Mouse (Mus musculus) adrenal gland, postnatal 10 days (tissue): ENCODE results near the gene Mtx1. TPM values are rescaled to one million over a fixed set of nuclear protein-coding genes. Genes with fewer than 3 reads are reported as not detected.

Experiments used
- DNase-seq: peaks from one replicate; pipeline ENCODE4 v3.0.0; 2021; ENCODE audit warnings: mixed read lengths
- long read RNA-seq, 2 experiments: library from polyadenylated mRNA; stranded (forward); transcript quantifications; one replicate each; pipeline ENCODE4 v2.0.0; 2021
- total RNA-seq, 2 experiments: library from RNA; stranded (reverse); gene quantifications; 2 replicates each; pipeline ENCODE4 v1.2.3; 2021

Gene Mtx1
- total RNA-seq = 100 to 1,000 TPM; 176 to 198 TPM
- long read RNA-seq, experiment 1, transcript Mtx1-201 (8 exons, 1,617 nt) = major isoform, 92 of 127 reads
- long read RNA-seq, experiment 1, partial matches to known transcripts = 23 of 127 reads
- long read RNA-seq, experiment 1, other reads (novel, unspliced or antisense) = 9 of 127 reads
- long read RNA-seq, experiment 2, transcript Mtx1-201 (8 exons, 1,617 nt) = major isoform, 65 of 94 reads
- long read RNA-seq, experiment 2, partial matches to known transcripts = 19 of 94 reads
- long read RNA-seq, experiment 2, other reads (novel, unspliced or antisense) = 7 of 94 reads

DNA sequence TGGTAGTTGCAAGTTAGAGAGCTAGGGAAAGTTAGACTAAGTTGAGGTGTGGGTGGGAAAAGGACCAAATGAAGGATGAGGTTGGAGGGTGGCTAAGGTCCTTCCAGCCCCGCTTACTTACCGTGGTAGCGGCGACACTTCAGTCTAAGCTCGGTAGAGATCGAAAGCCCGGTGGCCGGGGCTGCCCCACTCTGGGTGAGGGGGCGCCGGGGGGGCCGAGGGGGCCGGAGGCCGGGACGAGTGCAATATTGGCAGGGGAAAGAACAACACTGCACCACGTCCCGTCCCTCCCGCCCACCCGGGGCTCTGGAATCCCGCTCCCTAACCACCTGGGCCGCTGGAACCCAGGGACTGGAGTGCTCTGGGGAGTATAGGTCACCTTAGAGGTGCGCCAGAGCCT, at the start of gene Mtx1:
Gene Mtx1, minus strand, starts transcription at position 189 of the 400 bp plus-strand sequence.
- no peak for DNase-seq

- no peak for DNase-seq
These were observed 49.2 kb upstream of the Mtx1 start for GRCm38 (mm10) chr3:89276061-89276460.

GRCm38 (mm10) chr3:89271760-89272159, 44.9 kb upstream of the Mtx1 start:
- DNase-seq = no peak

- DNase-seq = peak; percentile 67
These were observed 44.0 kb upstream of the Mtx1 start for GRCm38 (mm10) chr3:89270891-89271290.

DNA sequence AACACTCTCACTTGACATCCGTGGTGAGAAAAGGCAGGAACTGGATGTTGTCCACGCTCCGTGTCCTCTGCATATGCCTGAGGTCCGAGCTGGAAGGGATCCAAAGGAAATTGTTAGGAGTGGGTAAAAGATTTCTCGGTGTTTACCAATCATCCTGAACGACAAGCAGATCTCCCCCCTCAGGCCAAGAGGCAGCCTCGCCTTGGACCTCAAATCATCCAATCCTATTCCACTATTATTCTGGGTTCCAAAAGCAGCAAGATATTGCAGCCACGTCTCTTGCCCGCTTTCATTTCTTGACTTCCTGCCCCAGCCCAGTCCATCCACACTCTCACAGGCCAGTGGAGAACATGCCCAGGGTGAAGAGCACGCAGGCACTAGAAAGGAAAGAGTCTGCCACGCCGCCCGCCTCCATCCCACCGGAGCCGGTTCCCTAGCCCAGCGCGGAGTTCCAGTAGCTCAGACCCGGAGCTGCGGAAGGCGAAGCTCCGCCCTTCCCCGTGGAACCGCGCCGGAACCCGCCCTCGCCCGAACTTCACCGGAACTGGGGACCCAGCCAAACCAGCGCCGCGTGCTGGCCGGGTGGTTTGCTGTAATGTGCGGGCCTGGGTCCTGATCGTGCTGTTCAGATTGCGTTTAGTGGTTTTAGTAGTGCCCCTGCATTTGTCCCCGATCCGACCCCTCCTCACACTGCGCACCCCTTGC, 43.3 kb upstream of the Mtx1 start, which contains the start of gene Slc50a1:
Gene Slc50a1, minus strand, starts transcription at position 520 of the 705 bp plus-strand sequence.
- peak; percentile 94 for DNase-seq

GRCm38 (mm10) chr3:89268916-89269315, 42.0 kb upstream of the Mtx1 start:
- DNase-seq = no peak

DNA sequence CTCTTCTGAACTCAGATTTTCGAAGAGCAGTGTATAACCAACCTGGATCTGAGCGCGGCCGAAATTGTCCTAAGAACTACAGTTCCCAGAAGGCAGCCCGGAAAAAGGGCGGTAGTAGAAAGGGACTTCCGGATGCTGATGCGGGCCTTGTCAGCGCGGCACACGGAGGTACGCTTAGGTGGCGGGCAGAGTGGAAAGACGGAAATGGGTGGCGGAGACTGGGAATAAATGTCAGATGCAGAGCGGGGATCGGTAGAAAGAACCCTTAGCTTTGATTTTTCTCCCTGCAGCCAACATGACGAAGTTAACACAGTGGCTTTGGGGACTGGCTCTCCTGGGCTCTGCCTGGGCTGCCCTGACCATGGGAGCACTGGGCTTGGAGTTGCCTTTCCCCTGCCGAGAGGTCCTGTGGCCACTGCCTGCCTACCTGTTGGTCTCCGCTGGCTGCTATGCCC, 39.6 kb upstream of the Mtx1 start:
- peak; percentile 84 for DNase-seq

- DNase-seq = no peak
These were observed 35.5 kb upstream of the Mtx1 start for GRCm38 (mm10) chr3:89262417-89262816.

DNA sequence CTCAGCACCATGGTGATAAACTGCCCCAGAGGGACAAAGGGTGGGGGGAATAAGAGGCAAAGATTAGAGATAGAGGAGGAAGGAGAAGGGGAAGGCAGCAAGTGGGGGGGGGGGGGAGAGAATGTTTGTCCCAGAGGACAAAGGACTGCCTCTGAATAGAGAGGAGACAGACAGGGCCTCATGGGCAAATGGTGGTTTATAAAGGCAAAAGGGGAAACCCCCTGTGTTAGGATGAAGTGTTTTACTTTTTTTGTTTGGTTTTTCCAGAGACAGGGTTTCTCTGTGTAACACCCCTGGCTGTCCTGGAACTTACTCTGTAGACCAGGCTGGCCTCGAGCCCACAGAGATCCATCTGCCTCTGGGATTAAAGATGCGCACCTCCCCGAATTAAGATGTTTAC, 33.3 kb upstream of the Mtx1 start:
- no peak for DNase-seq

- no peak for DNase-seq
These were observed 32.2 kb upstream of the Mtx1 start, which contains the start of gene Dpm3 for GRCm38 (mm10) chr3:89259076-89259475. Gene Dpm3 (plus strand): TSS chr3:89259358.

GRCm38 (mm10) chr3:89256177-89256576, 29.3 kb upstream of the Mtx1 start:
- no peak for DNase-seq

GRCm38 (mm10) chr3:89254994-89255393, 28.1 kb upstream of the Mtx1 start:
- DNase-seq = no peak

DNA sequence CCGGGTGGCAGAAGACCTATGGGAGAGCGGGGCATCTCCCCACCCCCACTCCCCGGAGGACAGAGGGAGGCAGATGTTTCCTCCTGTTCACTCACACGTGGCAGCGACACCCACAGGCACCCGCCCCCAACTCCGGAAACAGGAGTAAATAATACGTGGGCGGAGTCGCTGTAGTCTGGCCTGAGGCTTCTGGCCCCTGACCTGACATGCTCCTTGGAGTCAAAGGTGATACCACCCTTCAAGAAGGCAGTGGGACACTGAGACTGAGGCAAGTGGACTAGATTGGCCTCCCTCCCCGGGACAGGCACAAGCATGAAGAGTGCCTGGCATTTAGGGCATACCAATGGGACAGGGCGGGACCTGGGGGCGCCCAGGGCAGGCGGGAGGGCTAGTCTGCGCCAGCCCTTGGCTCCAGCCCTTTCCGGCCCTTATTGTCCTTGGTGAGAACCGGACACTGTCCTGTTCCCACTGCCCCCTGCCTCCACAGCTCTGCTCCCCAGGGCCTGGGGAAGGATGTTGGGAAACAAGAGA, 24.5 kb upstream of the Mtx1 start:
- peak; percentile 57 for DNase-seq

GRCm38 (mm10) chr3:89250435-89251040, 23.6 kb upstream of the Mtx1 start:
- DNase-seq = peak; percentile 74

GRCm38 (mm10) chr3:89247466-89247865, 20.6 kb upstream of the Mtx1 start:
- DNase-seq = no peak

DNA sequence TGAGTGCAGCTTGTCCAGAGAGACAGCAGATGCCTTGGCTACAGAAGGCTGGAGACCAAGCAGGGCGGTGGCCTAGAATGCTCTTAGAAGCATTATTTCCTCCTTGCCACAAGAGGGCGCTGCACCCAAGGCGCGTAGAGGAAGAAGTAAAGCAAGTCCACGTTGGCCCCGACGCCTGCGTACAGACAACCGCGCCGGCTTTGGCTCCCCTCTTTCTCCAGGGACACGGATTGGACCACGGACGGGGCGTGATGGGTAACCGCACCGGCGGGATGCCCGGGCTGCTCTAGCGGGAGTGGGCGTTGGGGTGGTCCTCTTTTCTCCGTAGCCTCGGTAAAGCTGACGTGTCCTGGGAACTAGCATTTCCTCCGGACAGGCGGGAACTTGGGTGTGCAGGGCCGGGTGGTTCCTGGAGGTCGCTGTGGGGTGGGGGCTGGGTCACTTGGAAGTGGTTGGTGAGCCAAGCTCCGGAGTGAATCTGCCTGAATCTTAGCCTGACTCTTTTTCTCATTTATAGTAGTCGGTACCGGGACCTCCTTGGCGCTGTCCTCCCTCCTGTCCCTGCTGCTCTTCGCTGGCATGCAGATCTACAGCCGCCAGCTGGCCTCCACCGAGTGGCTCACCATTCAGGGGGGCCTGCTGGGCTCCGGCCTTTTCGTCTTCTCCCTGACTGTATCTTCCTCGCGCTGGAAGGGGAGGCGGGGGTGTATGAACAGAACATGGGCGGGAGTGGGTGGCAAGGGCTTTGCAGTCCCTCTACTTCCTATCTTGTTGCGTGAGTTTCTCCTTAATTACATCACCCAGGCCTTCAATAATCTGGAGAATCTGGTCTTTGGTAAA, 19.6 kb upstream of the Mtx1 start, which contains the start of gene Trim46:
Gene Trim46, minus strand, starts transcription at position 49 of the 840 bp plus-strand sequence.
- DNase-seq = peak; percentile 92

GRCm38 (mm10) chr3:89245688-89246171, 18.8 kb upstream of the Mtx1 start, which contains the start of gene Krtcap2:
Gene Krtcap2 (plus strand): TSS chr3:89245966.
- DNase-seq = peak; percentile 28

DNA sequence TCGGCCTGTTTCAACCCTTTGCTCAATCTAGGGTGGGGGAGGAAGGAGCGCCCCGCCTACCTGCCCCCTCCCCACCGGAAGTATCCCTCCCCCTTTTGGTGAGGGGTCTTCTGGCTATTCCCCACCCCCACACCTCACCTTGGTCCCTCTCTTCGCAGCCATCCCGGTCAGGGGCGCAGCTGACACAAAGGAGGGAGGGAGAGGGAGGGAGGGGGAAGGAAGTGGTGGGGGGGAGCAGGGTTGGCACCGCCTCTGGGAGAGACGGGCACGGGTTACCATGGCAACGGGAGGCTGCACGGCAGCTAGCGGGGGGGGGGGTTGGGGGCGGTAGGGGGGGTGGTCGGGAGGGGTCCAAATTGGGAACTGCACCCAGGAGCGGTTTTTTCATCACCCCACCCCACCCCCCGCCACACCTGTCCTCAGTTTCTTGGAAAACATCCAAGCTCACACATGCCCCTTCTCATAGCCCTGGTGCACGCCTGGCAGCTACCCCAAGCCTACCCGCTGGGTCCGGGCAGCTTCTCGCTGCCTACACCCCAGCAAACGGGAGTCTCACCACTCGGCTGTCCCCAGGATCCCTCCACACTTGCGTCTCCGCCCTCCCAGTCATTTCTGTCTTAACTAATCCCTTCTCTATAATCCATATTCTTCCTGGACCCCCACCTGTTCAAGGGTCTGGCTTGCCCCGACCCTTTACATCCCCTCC, 18.2 kb upstream of the Mtx1 start:
- peak; percentile 33 for DNase-seq

- peak; percentile 29 for DNase-seq
These were observed 17.5 kb upstream of the Mtx1 start for GRCm38 (mm10) chr3:89244158-89244981.

DNA sequence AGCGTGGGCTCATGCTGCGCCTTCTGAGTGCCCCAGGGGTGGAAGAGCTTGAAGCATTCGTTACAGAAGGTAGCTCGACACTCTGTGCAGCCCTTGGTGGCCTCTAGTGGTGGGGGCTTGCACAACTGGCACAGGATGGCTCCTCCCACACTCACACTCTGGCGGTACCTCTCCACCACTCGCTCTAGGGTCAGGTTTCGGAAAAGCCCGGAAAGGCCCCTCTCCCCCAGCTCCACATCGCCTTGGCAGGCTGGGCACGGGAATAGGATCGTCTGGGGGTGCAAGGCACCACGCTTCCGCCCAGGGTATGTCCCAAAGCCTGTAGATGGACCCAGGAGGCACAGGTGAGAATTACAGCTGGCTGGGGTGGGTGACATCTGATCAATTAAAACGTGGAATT, 16.7 kb upstream of the Mtx1 start:
- peak; percentile 29 for DNase-seq
